Mouse (Mus musculus) ES-Bruce4 (cell line): ENCODE data around the gene Pdlim3. TPM values are rescaled to one million over a fixed set of nuclear protein-coding genes. Genes with fewer than 3 reads are reported as not detected.
A peak's percentile ranks its signal among the peaks of the same experiment; 100 is the strongest.

Experiments used
- H3K27ac ChIP-seq: 2 replicates; pipeline ENCODE4 v1.5.1; 2012; ENCODE audit warnings: low read length, inconsistent platforms; ENCODE audit not compliant: insufficient read depth
- H3K27me3 ChIP-seq: 2 replicates; pipeline ENCODE4 v1.6.1; 2012; ENCODE audit warnings: mild to moderate bottlenecking, low read length, inconsistent platforms; ENCODE audit not compliant: control insufficient read depth, poor library complexity, insufficient read depth, severe bottlenecking
- H3K36me3 ChIP-seq: 2 replicates; pipeline ENCODE4 v1.6.1; 2012; ENCODE audit warnings: inconsistent platforms, mild to moderate bottlenecking, low read length, moderate library complexity; ENCODE audit not compliant: control insufficient read depth, poor library complexity, insufficient read depth, severe bottlenecking
- H3K4me1 ChIP-seq: one replicate; pipeline ENCODE4 v1.8.1; 2011; ENCODE audit warnings: low read length; ENCODE audit not compliant: control insufficient read depth, insufficient read depth
- H3K4me3 ChIP-seq: 2 replicates; pipeline ENCODE4 v1.5.1; 2011; ENCODE audit warnings: low read depth, mild to moderate bottlenecking, low read length
- H3K9ac ChIP-seq: 2 replicates; pipeline ENCODE4 v1.6.1; 2012; ENCODE audit warnings: low read depth, mild to moderate bottlenecking, inconsistent platforms; ENCODE audit not compliant: poor library complexity, severe bottlenecking
- H3K9me3 ChIP-seq: replicated peaks from 2 replicates; pipeline ENCODE4 v1.6.1; 2012; ENCODE audit warnings: mild to moderate bottlenecking, low read length, inconsistent platforms; ENCODE audit not compliant: control insufficient read depth, poor library complexity, insufficient read depth, severe bottlenecking
- CTCF ChIP-seq: IDR thresholded peaks from one replicate; pipeline ENCODE4 v1.8.1; 2011; ENCODE audit warnings: low read depth, low read length
- EP300 ChIP-seq: IDR thresholded peaks from 2 replicates; pipeline ENCODE4 v1.6.1; 2011; ENCODE audit warnings: low read depth, low read length; ENCODE audit not compliant: insufficient read depth
- POLR2A ChIP-seq: IDR thresholded peaks from one replicate; pipeline ENCODE4 v1.8.1; 2011; ENCODE audit warnings: low read length; ENCODE audit not compliant: insufficient read depth
- polyA plus RNA-seq: library from polyadenylated mRNA; stranded (reverse); fragments of >200 nt; gene quantifications from 2 replicates; pipeline ENCODE4 v1.2.4, GENCODE M21; 2011; ENCODE audit warnings: low read depth; ENCODE audit not compliant: missing spikeins, insufficient read depth, insufficient read length

The Pdlim3 gene
- polyA plus RNA-seq: 23.2 and 23.4 TPM in 2 replicates

- Histone ChIP-seq H3K9me3 (no peaks in the 10 kb centered on the region), H3K4me1 (peaks cover 3% of the 10 kb centered on the region), H3K9ac (peak within 1 kb of the TSS; percentile 23; the same call in 1 of the 2 replicates), H3K36me3 (no peaks in the 10 kb centered on the region), H3K4me3 (peak within 1 kb of the TSS; percentile 64), H3K27ac (no peak within 1 kb of the TSS), H3K27me3 (no peaks in the 10 kb centered on the region)
- peak; percentile 74; the same call in 1 of the 2 replicates for TF ChIP-seq EP300
- TF ChIP-seq CTCF: no peak
- no peak for TF ChIP-seq POLR2A
Measured at GRCm38 (mm10) chr8:45885202-45885685, at the start of gene Pdlim3. Pdlim3 (plus strand) TSS chr8:45885461.

GRCm38 (mm10) chr8:45843306-45843705, 42.0 kb upstream of the Pdlim3 start:
- H3K4me1 ChIP-seq: no peaks in the 10 kb centered on the region
- no peak overlapping the region for H3K27ac ChIP-seq
- H3K36me3 ChIP-seq: no peaks in the 10 kb centered on the region
- H3K4me3 ChIP-seq: no peak overlapping the region
- H3K9ac ChIP-seq: no peak overlapping the region
- no peak for TF ChIP-seq EP300
- TF ChIP-seq CTCF: no peak
- TF ChIP-seq POLR2A: no peak
- H3K9me3 ChIP-seq: no peaks in the 10 kb centered on the region
- no peaks in the 10 kb centered on the region for H3K27me3 ChIP-seq

- H3K27ac ChIP-seq: no peak overlapping the region
- no peaks in the 10 kb centered on the region for H3K4me1 ChIP-seq
- TF ChIP-seq POLR2A (no peak), EP300 (no peak), CTCF (no peak)
- H3K36me3 ChIP-seq: no peaks in the 10 kb centered on the region
- H3K9ac ChIP-seq: no peak overlapping the region
- no peaks in the 10 kb centered on the region; the same call in 1 of the 2 replicates for H3K27me3 ChIP-seq
- no peak overlapping the region for H3K4me3 ChIP-seq
- H3K9me3 ChIP-seq: no peaks in the 10 kb centered on the region
Measured at GRCm38 (mm10) chr8:45844097-45844885, 41.0 kb upstream of the Pdlim3 start.

GRCm38 (mm10) chr8:45844911-45845481, 40.3 kb upstream of the Pdlim3 start:
- no peaks in the 10 kb centered on the region for H3K36me3 ChIP-seq
- no peaks in the 10 kb centered on the region for H3K9me3 ChIP-seq
- no peaks in the 10 kb centered on the region; the same call in 1 of the 2 replicates for H3K27me3 ChIP-seq
- TF ChIP-seq EP300: no peak
- TF ChIP-seq POLR2A: no peak
- no peak for TF ChIP-seq CTCF
- no peaks in the 10 kb centered on the region for H3K4me1 ChIP-seq
- no peak overlapping the region for H3K27ac ChIP-seq
- H3K9ac ChIP-seq: no peak overlapping the region
- H3K4me3 ChIP-seq: no peak overlapping the region

GRCm38 (mm10) chr8:45845906-45846305, 39.4 kb upstream of the Pdlim3 start:
- H3K9me3 ChIP-seq: no peaks in the 10 kb centered on the region
- no peak overlapping the region for H3K27ac ChIP-seq
- H3K4me3 ChIP-seq: no peak overlapping the region
- no peaks in the 10 kb centered on the region; the same call in 1 of the 2 replicates for H3K27me3 ChIP-seq
- TF ChIP-seq POLR2A (no peak), CTCF (no peak), EP300 (no peak)
- H3K9ac ChIP-seq: no peak overlapping the region
- H3K4me1 ChIP-seq: no peaks in the 10 kb centered on the region
- no peaks in the 10 kb centered on the region for H3K36me3 ChIP-seq

- no peak overlapping the region for H3K27ac ChIP-seq
- H3K27me3 ChIP-seq: no peaks in the 10 kb centered on the region
- H3K36me3 ChIP-seq: no peaks in the 10 kb centered on the region
- no peaks in the 10 kb centered on the region for H3K9me3 ChIP-seq
- H3K4me1 ChIP-seq: no peaks in the 10 kb centered on the region
- H3K4me3 ChIP-seq: no peak overlapping the region
- no peak overlapping the region for H3K9ac ChIP-seq
- TF ChIP-seq CTCF: no peak
- TF ChIP-seq EP300: no peak
- no peak for TF ChIP-seq POLR2A
Measured at GRCm38 (mm10) chr8:45855118-45855517, 30.1 kb upstream of the Pdlim3 start.
